Mouse (Mus musculus): ENCODE measurements around the gene Tnni3k. TPM values are rescaled to one million over a fixed set of nuclear protein-coding genes. Genes with fewer than 3 reads are reported as not detected.
"Not testable (repeated sequence)": the region's sequence is repeated elsewhere in the genome, so short reads cannot be mapped to it uniquely, and the experiment has no call there.

Tnni3k gene
- polyA plus RNA-seq, 1 experiment from 2014 or later = not detected

DNA sequence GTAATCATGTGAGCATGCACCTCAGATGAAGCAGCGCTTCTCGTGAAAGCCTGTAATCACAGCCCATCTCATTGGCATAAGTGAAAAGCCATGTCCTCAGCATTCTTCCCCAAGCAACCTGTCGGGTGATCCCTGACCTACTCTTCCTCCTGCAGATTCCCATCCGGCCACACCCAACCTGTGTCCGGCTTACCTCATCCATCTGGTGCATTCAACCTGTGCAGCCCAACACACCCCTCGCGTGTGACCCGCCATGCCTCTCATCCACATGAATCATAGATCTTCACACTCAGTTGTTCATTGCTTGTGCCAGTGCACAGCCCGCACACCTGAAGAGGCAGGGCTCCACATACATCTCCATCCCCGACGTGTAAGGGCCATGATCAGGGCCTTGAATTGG is 217.3 kb downstream of the Tnni3k start:
- no peak overlapping the region for H3K9ac ChIP-seq (ENCODE audit: low read length)
- H3K36me3 ChIP-seq (ENCODE audit: control insufficient read depth, insufficient read depth, low read length) = no peaks in the 10 kb centered on the region
- no peaks in the 10 kb centered on the region for H3K27me3 ChIP-seq (replicated peaks; ENCODE audit: control insufficient read depth, insufficient read depth, low read length)
- H3K4me3 ChIP-seq (ENCODE audit: low read depth, low read length) = no peak overlapping the region
- no peaks in the 10 kb centered on the region for H3K4me1 ChIP-seq (replicated peaks; ENCODE audit: control insufficient read depth, insufficient read depth, low read length)
- DNase-seq (ENCODE audit: low spot score) (peak; percentile 23), ATAC-seq (replicated peaks; ENCODE audit: low FRiP score, low TSS enrichment, low read depth) (no peak)
- H3K27ac ChIP-seq (ENCODE audit: low read depth) = no peak overlapping the region
- 94% methylated on average over 11 of the region's 11 CpGs for WGBS
- no peaks in the 10 kb centered on the region for H3K9me3 ChIP-seq (ENCODE audit: control insufficient read depth, low read length)
- no peak overlapping the region for H3K4me2 ChIP-seq (ENCODE audit: low read length)

DNA sequence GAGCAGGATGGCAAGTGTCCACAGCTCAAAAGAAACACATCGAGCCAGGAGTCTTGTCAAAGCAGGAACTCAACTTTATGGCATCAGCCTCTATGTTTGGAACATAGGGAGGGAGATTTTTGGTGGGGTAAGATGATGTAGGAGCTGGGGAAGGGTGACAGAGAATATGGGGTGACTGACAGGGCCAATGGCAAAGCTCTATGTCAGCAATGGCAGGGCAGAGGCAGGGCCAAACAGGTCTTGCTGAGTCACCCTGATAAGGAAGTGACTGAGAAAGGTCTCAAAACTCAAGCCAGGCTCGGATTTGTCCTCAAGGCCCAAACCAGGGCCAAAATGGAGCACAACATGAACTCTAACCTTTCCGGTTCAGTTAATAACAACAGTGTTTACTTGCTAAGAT is 219.1 kb downstream of the Tnni3k start:
- 83% methylated on average over 3 of the region's 3 CpGs for WGBS
- no peak for ATAC-seq (replicated peaks; ENCODE audit: low FRiP score, low TSS enrichment, low read depth)
- no peak for DNase-seq (ENCODE audit: low spot score)

DNA sequence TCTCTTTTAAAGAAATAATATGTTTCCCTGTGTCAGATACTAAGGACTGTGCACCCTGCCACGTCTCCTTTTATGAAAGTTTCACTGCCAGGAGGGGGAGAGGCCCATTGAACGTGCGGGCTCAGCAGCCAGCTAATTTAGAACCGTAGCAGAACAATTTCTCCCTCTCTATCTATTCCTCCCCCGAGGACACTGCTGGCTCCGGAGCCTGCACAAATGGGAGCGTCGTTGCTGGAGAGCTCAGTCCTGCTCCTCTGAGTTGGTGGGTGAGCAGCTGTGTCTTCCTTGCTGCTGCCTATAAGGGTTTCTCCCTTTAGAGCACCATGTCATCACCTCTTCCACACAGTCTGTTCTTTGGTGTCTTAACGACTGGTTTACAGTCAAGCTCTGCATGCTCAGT is 220.8 kb downstream of the Tnni3k start:
- H3K4me3 ChIP-seq (ENCODE audit: low read depth, low read length) = no peak overlapping the region
- no peaks in the 10 kb centered on the region for H3K36me3 ChIP-seq (ENCODE audit: control insufficient read depth, insufficient read depth, low read length)
- DNase-seq (ENCODE audit: low spot score) (no peak), ATAC-seq (replicated peaks; ENCODE audit: low FRiP score, low TSS enrichment, low read depth) (no peak)
- no peaks in the 10 kb centered on the region for H3K27me3 ChIP-seq (replicated peaks; ENCODE audit: control insufficient read depth, insufficient read depth, low read length)
- no peaks in the 10 kb centered on the region for H3K9me3 ChIP-seq (ENCODE audit: control insufficient read depth, low read length)
- 80% methylated on average over 9 of the region's 9 CpGs for WGBS
- no peaks in the 10 kb centered on the region for H3K4me1 ChIP-seq (replicated peaks; ENCODE audit: control insufficient read depth, insufficient read depth, low read length)
- H3K9ac ChIP-seq (ENCODE audit: low read length) = no peak overlapping the region
- no peak overlapping the region for H3K4me2 ChIP-seq (ENCODE audit: low read length)
- H3K27ac ChIP-seq (ENCODE audit: low read depth) = no peak overlapping the region

More for the DNA sequence above, 219.1 kb downstream of the Tnni3k start:
- H3K9ac ChIP-seq (ENCODE audit: low read length) = no peak overlapping the region
- H3K4me1 ChIP-seq (replicated peaks; ENCODE audit: control insufficient read depth, insufficient read depth, low read length) = no peaks in the 10 kb centered on the region
- H3K4me3 ChIP-seq (ENCODE audit: low read depth, low read length) = no peak overlapping the region
- H3K36me3 ChIP-seq (ENCODE audit: control insufficient read depth, insufficient read depth, low read length) = no peaks in the 10 kb centered on the region
- H3K27ac ChIP-seq (ENCODE audit: low read depth) = no peak overlapping the region
- H3K27me3 ChIP-seq (replicated peaks; ENCODE audit: control insufficient read depth, insufficient read depth, low read length) = no peaks in the 10 kb centered on the region
- no peak overlapping the region for H3K4me2 ChIP-seq (ENCODE audit: low read length)
- H3K9me3 ChIP-seq (ENCODE audit: control insufficient read depth, low read length) = no peaks in the 10 kb centered on the region

DNA sequence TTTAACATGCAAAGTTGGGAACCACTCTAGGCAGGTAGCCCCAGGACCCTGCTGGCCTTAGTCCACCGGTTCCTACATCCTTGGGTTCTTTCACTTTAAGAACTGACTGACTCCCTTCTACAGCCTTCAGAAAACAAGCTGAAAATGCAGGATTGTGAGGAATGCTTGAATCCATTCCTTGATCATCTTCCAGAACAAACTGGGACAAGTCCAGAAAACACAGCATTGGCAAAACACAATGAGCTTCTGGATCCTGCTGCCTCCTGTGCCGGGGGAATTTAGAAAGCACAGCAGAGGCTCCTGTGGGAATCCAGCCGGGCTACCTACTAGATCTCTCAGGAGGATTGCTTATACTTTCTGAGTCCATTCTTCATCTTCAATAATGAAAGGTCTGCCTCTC is 229.5 kb downstream of the Tnni3k start:
- WGBS = 78% methylated on average over 3 of the region's 3 CpGs
- Histone ChIP-seq H3K27ac (ENCODE audit: low read depth) (no peak overlapping the region), H3K9me3 (ENCODE audit: control insufficient read depth, low read length) (no peaks in the 10 kb centered on the region)

GRCm38 (mm10) chr3:154824713-154825112 is 230.5 kb downstream of the Tnni3k start:
- Histone ChIP-seq H3K9ac (ENCODE audit: low read length) (no peak overlapping the region), H3K4me3 (ENCODE audit: low read depth, low read length) (no peak overlapping the region), H3K4me2 (ENCODE audit: low read length) (no peak overlapping the region), H3K27me3 (replicated peaks; ENCODE audit: control insufficient read depth, insufficient read depth, low read length) (no peaks in the 10 kb centered on the region), H3K9me3 (ENCODE audit: control insufficient read depth, low read length) (no peaks in the 10 kb centered on the region), H3K4me1 (replicated peaks; ENCODE audit: control insufficient read depth, insufficient read depth, low read length) (no peaks in the 10 kb centered on the region), H3K27ac (ENCODE audit: low read depth) (no peak overlapping the region), H3K36me3 (ENCODE audit: control insufficient read depth, insufficient read depth, low read length) (no peaks in the 10 kb centered on the region)
- 83% methylated on average over 4 of the region's 4 CpGs for WGBS
- no peak for ATAC-seq (replicated peaks; ENCODE audit: low FRiP score, low TSS enrichment, low read depth)
- DNase-seq (ENCODE audit: low spot score) = no peak

More for the DNA sequence above, 229.5 kb downstream of the Tnni3k start:
- Histone ChIP-seq H3K36me3 (ENCODE audit: control insufficient read depth, insufficient read depth, low read length) (no peaks in the 10 kb centered on the region), H3K9ac (ENCODE audit: low read length) (no peak overlapping the region), H3K4me2 (ENCODE audit: low read length) (no peak overlapping the region), H3K27me3 (replicated peaks; ENCODE audit: control insufficient read depth, insufficient read depth, low read length) (no peaks in the 10 kb centered on the region), H3K4me1 (replicated peaks; ENCODE audit: control insufficient read depth, insufficient read depth, low read length) (no peaks in the 10 kb centered on the region), H3K4me3 (ENCODE audit: low read depth, low read length) (no peak overlapping the region)
- ATAC-seq (replicated peaks; ENCODE audit: low FRiP score, low TSS enrichment, low read depth) (no peak), DNase-seq (ENCODE audit: low spot score) (peak; percentile 6)

DNA sequence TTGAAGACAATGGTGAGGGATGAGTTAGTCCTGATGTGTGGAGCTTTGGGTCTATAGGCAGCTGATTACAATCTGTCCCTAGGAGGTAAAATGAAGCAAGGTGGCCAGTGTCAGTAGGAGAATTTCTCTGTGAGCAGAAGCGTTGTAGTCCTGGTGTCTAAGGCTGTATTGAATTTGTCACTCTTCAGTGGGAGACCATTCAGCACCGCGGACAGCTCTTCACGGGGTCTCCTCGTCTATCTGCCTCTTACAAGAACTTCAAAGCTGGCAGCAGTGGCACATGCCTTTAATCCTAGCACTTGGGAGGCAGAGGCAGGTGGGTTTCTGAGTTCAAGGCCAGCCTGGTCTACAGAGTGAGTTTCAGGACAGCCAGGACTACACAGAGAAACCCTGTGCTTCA is 235.5 kb downstream of the Tnni3k start:
- WGBS = 14% methylated on average over 5 of the region's 5 CpGs
- peak; percentile 93 for DNase-seq (ENCODE audit: low spot score)
- H3K9ac ChIP-seq (ENCODE audit: low read length); H3K9me3 ChIP-seq (ENCODE audit: control insufficient read depth, low read length); H3K27me3 ChIP-seq (replicated peaks; ENCODE audit: control insufficient read depth, insufficient read depth, low read length); ATAC-seq (replicated peaks; ENCODE audit: low FRiP score, low TSS enrichment, low read depth); H3K4me3 ChIP-seq (ENCODE audit: low read depth, low read length); H3K27ac ChIP-seq (ENCODE audit: low read depth); H3K4me2 ChIP-seq (ENCODE audit: low read length); H3K36me3 ChIP-seq (ENCODE audit: control insufficient read depth, insufficient read depth, low read length); H3K4me1 ChIP-seq (replicated peaks; ENCODE audit: control insufficient read depth, insufficient read depth, low read length): not testable (repeated sequence)

DNA sequence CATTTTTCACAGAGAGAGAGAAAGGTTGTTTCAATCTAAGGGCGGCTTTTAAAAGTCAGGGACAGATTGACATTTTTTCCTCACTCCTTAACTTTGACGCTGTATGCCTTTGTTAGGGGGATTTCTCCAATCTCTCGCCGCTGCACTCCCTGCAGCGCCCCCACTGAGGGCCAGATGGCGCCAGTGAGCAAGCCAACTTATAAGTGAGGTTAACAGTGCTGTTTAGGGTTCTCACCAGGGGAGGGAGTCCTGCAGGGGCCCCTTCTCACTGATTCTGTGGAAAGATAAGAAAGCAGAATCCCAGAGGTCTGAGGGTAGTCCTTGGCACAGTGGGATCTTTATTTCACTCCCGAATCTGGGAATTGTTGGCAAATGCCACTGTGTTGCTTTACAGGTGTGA is 237.5 kb downstream of the Tnni3k start:
- no peaks in the 10 kb centered on the region for H3K27me3 ChIP-seq (replicated peaks; ENCODE audit: control insufficient read depth, insufficient read depth, low read length)
- DNase-seq (ENCODE audit: low spot score) (peak; percentile 68), ATAC-seq (replicated peaks; ENCODE audit: low FRiP score, low TSS enrichment, low read depth) (0 out of 2 replicates have a peak, but pooled peaks have one; percentile 41)
- H3K4me3 ChIP-seq (ENCODE audit: low read depth, low read length) = no peak overlapping the region
- no peaks in the 10 kb centered on the region for H3K4me1 ChIP-seq (replicated peaks; ENCODE audit: control insufficient read depth, insufficient read depth, low read length)
- H3K27ac ChIP-seq (ENCODE audit: low read depth) = no peak overlapping the region
- WGBS = 4% methylated on average over 7 of the region's 7 CpGs
- no peak overlapping the region for H3K9ac ChIP-seq (ENCODE audit: low read length)
- no peaks in the 10 kb centered on the region for H3K36me3 ChIP-seq (ENCODE audit: control insufficient read depth, insufficient read depth, low read length)
- no peak overlapping the region for H3K4me2 ChIP-seq (ENCODE audit: low read length)
- no peaks in the 10 kb centered on the region for H3K9me3 ChIP-seq (ENCODE audit: control insufficient read depth, low read length)

GRCm38 (mm10) chr3:154816801-154817625 is 238.2 kb downstream of the Tnni3k start:
- no peak overlapping the region for H3K4me2 ChIP-seq (ENCODE audit: low read length)
- H3K27ac ChIP-seq (ENCODE audit: low read depth) = no peak overlapping the region
- H3K36me3 ChIP-seq (ENCODE audit: control insufficient read depth, insufficient read depth, low read length) = no peaks in the 10 kb centered on the region
- ATAC-seq (replicated peaks; ENCODE audit: low FRiP score, low TSS enrichment, low read depth) (peak; percentile 73), DNase-seq (ENCODE audit: low spot score) (no peak)
- no peak overlapping the region for H3K4me3 ChIP-seq (ENCODE audit: low read depth, low read length)
- H3K9me3 ChIP-seq (ENCODE audit: control insufficient read depth, low read length) = no peaks in the 10 kb centered on the region
- WGBS = 39% methylated on average over 19 of the region's 19 CpGs
- no peak overlapping the region for H3K9ac ChIP-seq (ENCODE audit: low read length)
- no peaks in the 10 kb centered on the region for H3K27me3 ChIP-seq (replicated peaks; ENCODE audit: control insufficient read depth, insufficient read depth, low read length)
- H3K4me1 ChIP-seq (replicated peaks; ENCODE audit: control insufficient read depth, insufficient read depth, low read length) = no peaks in the 10 kb centered on the region

GRCm38 (mm10) chr3:154816231-154816630 is 239.0 kb downstream of the Tnni3k start:
- no peaks in the 10 kb centered on the region for H3K9me3 ChIP-seq (ENCODE audit: control insufficient read depth, low read length)
- no peaks in the 10 kb centered on the region for H3K36me3 ChIP-seq (ENCODE audit: control insufficient read depth, insufficient read depth, low read length)
- no peaks in the 10 kb centered on the region for H3K27me3 ChIP-seq (replicated peaks; ENCODE audit: control insufficient read depth, insufficient read depth, low read length)
- 69% methylated on average over 3 of the region's 3 CpGs for WGBS
- H3K9ac ChIP-seq (ENCODE audit: low read length) = no peak overlapping the region
- no peak for DNase-seq (ENCODE audit: low spot score)
- no peak overlapping the region for H3K4me2 ChIP-seq (ENCODE audit: low read length)
- ATAC-seq (replicated peaks; ENCODE audit: low FRiP score, low TSS enrichment, low read depth) = no peak
- H3K4me1 ChIP-seq (replicated peaks; ENCODE audit: control insufficient read depth, insufficient read depth, low read length) = no peaks in the 10 kb centered on the region
- H3K4me3 ChIP-seq (ENCODE audit: low read depth, low read length) = no peak overlapping the region
- no peak overlapping the region for H3K27ac ChIP-seq (ENCODE audit: low read depth)

Measured in intestine, embryonic 14.5 days (tissue).